Mouse (Mus musculus): ENCODE results near the gene Gm3526. TPM values are rescaled to one million over a fixed set of nuclear protein-coding genes. Genes with fewer than 3 reads are reported as not detected.
"Not testable (repeated sequence)": the region's sequence is repeated elsewhere in the genome, so short reads cannot be mapped to it uniquely, and the experiment has no call there.

Gm3526 gene
- not detected in 2 replicates for polyA plus RNA-seq (2012; rRNA removed)

DNA sequence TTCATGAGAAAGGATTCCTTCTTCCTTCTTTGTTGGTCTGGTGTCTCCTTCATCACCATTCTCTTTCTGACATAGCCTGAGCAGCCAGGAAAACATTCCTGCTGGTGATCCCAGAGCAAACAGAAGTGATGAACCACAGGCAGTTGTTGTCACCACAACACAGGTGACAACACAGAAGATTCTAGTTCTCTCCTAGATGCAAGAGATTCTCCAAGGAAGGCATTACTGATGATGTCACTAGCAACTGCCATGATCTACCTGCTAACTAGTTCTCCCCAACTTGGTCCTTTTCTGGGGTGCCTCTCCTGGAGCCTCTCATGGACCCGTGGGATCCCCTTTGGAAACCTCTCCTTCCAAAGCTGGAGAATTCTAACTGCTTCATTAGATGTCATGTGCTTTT is at the start of gene Gm3526:
Gene Gm3526, minus strand, starts transcription at position 101 of the 400 bp plus-strand sequence.
- H3K27me3 ChIP-seq (replicated peaks; ENCODE audit: control insufficient read depth, insufficient read depth, low read length); DNase-seq; H3K27ac ChIP-seq (ENCODE audit: insufficient read depth, low read depth, low read length); H3K4me3 ChIP-seq (ENCODE audit: insufficient read depth, low read depth, low read length); H3K36me3 ChIP-seq (ENCODE audit: control insufficient read depth, insufficient read depth, low read length); H3K4me1 ChIP-seq (ENCODE audit: control insufficient read depth, insufficient read depth, low read length): not testable (repeated sequence)
- WGBS, result no CpG with 5 or more reads among the region's 1 CpGs

Other genes starting within 250 kb of the Gm3526 start
- not detected in 2 replicates for gene Gm3298, start 244.7 kb downstream of the Gm3526 start, polyA plus RNA-seq (2012; rRNA removed)
- gene 4930555G01Rik, start 210.0 kb downstream of the Gm3526 start, polyA plus RNA-seq (2012; rRNA removed), result not detected in 2 replicates
- not detected in 2 replicates for gene Gm8281, start 189.5 kb downstream of the Gm3526 start, polyA plus RNA-seq (2012; rRNA removed)
- not detected in 2 replicates for gene Gm8279, start 129.1 kb downstream of the Gm3526 start, polyA plus RNA-seq (2012; rRNA removed)
- gene Gm3317, start 96.0 kb downstream of the Gm3526 start, polyA plus RNA-seq (2012; rRNA removed), result not detected in 2 replicates
- gene Gm8271, start 74.8 kb downstream of the Gm3526 start, polyA plus RNA-seq (2012; rRNA removed), result not detected in 2 replicates
- not detected in 2 replicates for gene Gm3542, start 74.3 kb upstream of the Gm3526 start, polyA plus RNA-seq (2012; rRNA removed)
- not detected in 2 replicates for gene Gm3500, start 128.5 kb upstream of the Gm3526 start, polyA plus RNA-seq (2012; rRNA removed)
- not detected in 2 replicates for gene Gm3194, start 194.9 kb upstream of the Gm3526 start, polyA plus RNA-seq (2012; rRNA removed)
- gene Gm8246, start 217.2 kb upstream of the Gm3526 start, polyA plus RNA-seq (2012; rRNA removed), result not detected in 2 replicates
- gene Gm3187, start 223.6 kb upstream of the Gm3526 start, polyA plus RNA-seq (2012; rRNA removed), result not detected in 2 replicates
- not detected in 2 replicates for gene Gm3488, start 241.1 kb upstream of the Gm3526 start, polyA plus RNA-seq (2012; rRNA removed)